Mouse (Mus musculus): ENCODE measurements at regions not wholly inside any gene's neighbourhood (a gene's known extent, or its start where the extent isn't known, plus 50 kb on each side); places are given as distances from the start of the nearest gene placed in this dataset.

DNA sequence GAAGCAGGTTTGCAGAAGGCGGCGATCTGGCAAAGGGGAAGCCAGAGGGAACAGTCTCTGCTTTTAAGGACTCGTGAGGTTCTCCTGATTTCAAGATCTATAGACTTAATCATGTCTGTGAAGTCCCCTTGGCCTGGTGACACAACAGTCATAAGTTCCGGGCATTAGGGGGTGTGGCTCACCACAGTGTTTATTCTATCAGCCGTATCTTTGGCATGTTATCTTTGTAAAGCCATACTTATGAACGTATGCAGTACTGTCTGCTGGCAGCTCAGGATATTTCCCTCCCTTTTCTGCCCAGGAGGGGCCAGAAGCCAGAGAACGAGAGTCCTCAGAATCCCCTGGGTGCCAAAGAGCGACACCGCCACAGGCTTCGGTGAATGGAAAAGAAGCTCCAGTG, 51.3 kb upstream of the 1600014C23Rik start:
- 82% methylated on average over 10 of the region's 10 CpGs for WGBS
- ATAC-seq (ENCODE audit: low FRiP score, low TSS enrichment), result no peak
- no peak for DNase-seq

DNA sequence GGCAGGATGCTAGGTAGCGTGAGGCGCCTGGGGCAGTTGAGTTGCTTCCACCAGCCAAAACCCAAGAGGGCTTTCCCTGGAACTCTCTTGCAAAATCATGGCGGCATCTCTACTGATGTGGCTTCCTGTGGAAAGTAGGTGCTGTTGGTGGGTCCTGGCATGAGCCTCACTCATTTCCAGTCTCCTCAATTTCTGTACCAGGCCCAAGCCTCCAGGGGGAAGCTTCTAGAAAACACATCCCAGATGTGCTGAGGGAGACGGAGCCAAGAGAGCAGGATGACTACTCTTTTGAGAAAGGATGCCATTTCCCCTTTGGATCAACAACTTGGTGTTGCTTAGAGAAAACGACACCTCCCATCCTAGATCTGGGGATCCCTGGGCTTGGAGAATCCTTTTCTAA, 50.9 kb upstream of the 1600014C23Rik start:
- Histone ChIP-seq H3K4me1 (ENCODE audit: control insufficient read depth, insufficient read depth, low read length) (no peaks in the 10 kb centered on the region), H3K36me3 (ENCODE audit: control insufficient read depth, insufficient read depth, low read length) (no peaks in the 10 kb centered on the region), H3K4me3 (replicated peaks; ENCODE audit: low read depth, low read length) (no peak overlapping the region), H3K9me3 (ENCODE audit: control insufficient read depth, low read length) (no peaks in the 10 kb centered on the region), H3K4me2 (ENCODE audit: low read length) (no peak overlapping the region), H3K27me3 (ENCODE audit: control insufficient read depth, insufficient read depth, low read length) (no peaks in the 10 kb centered on the region), H3K9ac (replicated peaks; ENCODE audit: low read length) (no peak overlapping the region), H3K27ac (replicated peaks; ENCODE audit: low read depth, low read length) (no peak overlapping the region)
- ATAC-seq (ENCODE audit: low FRiP score, low TSS enrichment), result no peak
- DNase-seq, result no peak
- WGBS, result 87% methylated on average over 5 of the region's 5 CpGs

More for the DNA sequence above, 51.3 kb upstream of the 1600014C23Rik start:
- no peak overlapping the region for H3K9ac ChIP-seq (replicated peaks; ENCODE audit: low read length)
- no peaks in the 10 kb centered on the region for H3K9me3 ChIP-seq (ENCODE audit: control insufficient read depth, low read length)
- no peaks in the 10 kb centered on the region for H3K27me3 ChIP-seq (ENCODE audit: control insufficient read depth, insufficient read depth, low read length)
- no peaks in the 10 kb centered on the region for H3K36me3 ChIP-seq (ENCODE audit: control insufficient read depth, insufficient read depth, low read length)
- H3K4me1 ChIP-seq (ENCODE audit: control insufficient read depth, insufficient read depth, low read length), result no peaks in the 10 kb centered on the region
- no peak overlapping the region for H3K27ac ChIP-seq (replicated peaks; ENCODE audit: low read depth, low read length)
- H3K4me3 ChIP-seq (replicated peaks; ENCODE audit: low read depth, low read length), result no peak overlapping the region
- H3K4me2 ChIP-seq (ENCODE audit: low read length), result no peak overlapping the region

Data from midbrain, embryonic 14.5 days (tissue).